In genomic region chr16:35000923-35001560, GRCm38 (mm10) we compare ENCODE assay signal across 8 mouse cellular contexts. TPM values are rescaled to one million over a fixed set of nuclear protein-coding genes. Genes with fewer than 3 reads are reported as not detected.
A peak's percentile ranks its signal among the peaks of the same experiment; 100 is the strongest.
DNase-seq lines count a peak whose midpoint lies in the region; ATAC-seq and TF ChIP-seq lines count a peak whose summit lies in the region.

No protein-coding gene starts in this region.

- H3K4me3 ChIP-seq in kidney, embryonic 16.5 days (ENCODE audit: low read length), result no peak overlapping the region
- H3K4me3 ChIP-seq in forebrain, embryonic 16.5 days (replicated peaks; ENCODE audit: low read length), result no peak overlapping the region
- H3K4me3 ChIP-seq in neural tube, embryonic 12.5 days, result no peak overlapping the region
- no peak overlapping the region for H3K4me3 ChIP-seq in lung, postnatal 0 days (ENCODE audit: low read depth, low read length)

- TF ChIP-seq CTCF in lung, postnatal 0 days (IDR thresholded peaks at IDR 0.05), result no peak

- no peaks in the 10 kb centered on the region for H3K9me3 ChIP-seq in kidney, embryonic 16.5 days (ENCODE audit: low read length)
- H3K9me3 ChIP-seq in forebrain, embryonic 16.5 days (ENCODE audit: control insufficient read depth, low read length), result no peaks in the 10 kb centered on the region
- H3K9me3 ChIP-seq in neural tube, embryonic 12.5 days, result no peaks in the 10 kb centered on the region
- H3K9me3 ChIP-seq in lung, postnatal 0 days (ENCODE audit: low read length), result no peaks in the 10 kb centered on the region

- H3K4me2 ChIP-seq in kidney, embryonic 16.5 days (replicated peaks; ENCODE audit: low read depth, low read length), result peak overlapping the region; percentile 16; the same call in 1 of the 2 replicates
- peak overlapping the region; percentile 39 for H3K4me2 ChIP-seq in forebrain, embryonic 16.5 days (ENCODE audit: low read length)
- H3K4me2 ChIP-seq in neural tube, embryonic 12.5 days (replicated peaks), result peak overlapping the region; percentile 44
- H3K4me2 ChIP-seq in lung, postnatal 0 days (replicated peaks; ENCODE audit: low read depth, low read length), result no peak overlapping the region

- no peak for DNase-seq in kidney, adult 11 months
- peak; percentile 74 for DNase-seq in brain, adult 2 months (ENCODE audit: low read depth, low spot score)
- no peak for DNase-seq in urinary bladder, postnatal 36 days (ENCODE audit: low spot score in 2 of 2)
- no peak for DNase-seq in lung, postnatal 0 days (ENCODE audit: low spot score)
- no peak for DNase-seq in lung, postnatal 14 days

- no peak for TF ChIP-seq EP300 in lung, postnatal 0 days (IDR thresholded peaks at IDR 0.05)

- 16% methylated on average over 10 of the region's 10 CpGs for WGBS in kidney, embryonic 16.5 days
- WGBS in forebrain, embryonic 16.5 days, result 3% methylated on average over 10 of the region's 10 CpGs
- 2% methylated on average over 10 of the region's 10 CpGs for WGBS in neural tube, embryonic 12.5 days
- WGBS in lung, postnatal 0 days, result 25% methylated on average over 9 of the region's 10 CpGs

- peaks cover 8% of the 10 kb centered on the region; the same call in 1 of the 2 replicates for H3K36me3 ChIP-seq in kidney, embryonic 16.5 days (ENCODE audit: insufficient read depth, low read length)
- no peaks in the 10 kb centered on the region for H3K36me3 ChIP-seq in forebrain, embryonic 16.5 days (ENCODE audit: control insufficient read depth, insufficient read depth)
- H3K36me3 ChIP-seq in neural tube, embryonic 12.5 days, result no peaks in the 10 kb centered on the region
- no peaks in the 10 kb centered on the region for H3K36me3 ChIP-seq in lung, postnatal 0 days (ENCODE audit: insufficient read depth, low read length)

- H3K27me3 ChIP-seq in kidney, embryonic 16.5 days (ENCODE audit: insufficient read depth, low read length), result no peaks in the 10 kb centered on the region
- no peaks in the 10 kb centered on the region for H3K27me3 ChIP-seq in forebrain, embryonic 16.5 days (replicated peaks; ENCODE audit: control insufficient read depth, insufficient read depth, low read length)
- peaks cover 9% of the 10 kb centered on the region; the same call in 1 of the 2 replicates for H3K27me3 ChIP-seq in neural tube, embryonic 12.5 days (replicated peaks)
- H3K27me3 ChIP-seq in lung, postnatal 0 days (replicated peaks; ENCODE audit: insufficient read depth, low read length), result no peaks in the 10 kb centered on the region

- no peak for ATAC-seq in kidney, embryonic 16.5 days (ENCODE audit: low FRiP score, low TSS enrichment)
- peak; percentile 33; the same call in 1 of the 2 replicates for ATAC-seq in forebrain, embryonic 16.5 days
- no peak for ATAC-seq in neural tube, embryonic 12.5 days (ENCODE audit: low FRiP score, low read depth)
- no peak for ATAC-seq in lung, postnatal 0 days

- H3K9ac ChIP-seq in kidney, embryonic 16.5 days (replicated peaks; ENCODE audit: low read length), result 0 out of 2 replicates have a peak overlapping the region, but pooled peaks have one; percentile 40
- no peak overlapping the region for H3K9ac ChIP-seq in forebrain, embryonic 16.5 days (replicated peaks; ENCODE audit: low read depth, low read length)
- H3K9ac ChIP-seq in neural tube, embryonic 12.5 days, result peak overlapping the region; percentile 18; the same call in 1 of the 2 replicates
- no peak overlapping the region for H3K9ac ChIP-seq in lung, postnatal 0 days (replicated peaks; ENCODE audit: low read depth)

- H3K4me1 ChIP-seq in kidney, embryonic 16.5 days (ENCODE audit: insufficient read depth, low read length), result peaks cover 14% of the 10 kb centered on the region
- peaks cover 38% of the 10 kb centered on the region for H3K4me1 ChIP-seq in forebrain, embryonic 16.5 days (replicated peaks; ENCODE audit: control insufficient read depth, insufficient read depth, low read length)
- H3K4me1 ChIP-seq in neural tube, embryonic 12.5 days, result peaks cover 9% of the 10 kb centered on the region
- 0 out of 2 replicates have a peak, but pooled peaks cover 3% of the 10 kb centered on the region for H3K4me1 ChIP-seq in lung, postnatal 0 days (ENCODE audit: insufficient read depth, low read depth, low read length)

- H3K27ac ChIP-seq in kidney, embryonic 16.5 days (ENCODE audit: low read length), result no peak overlapping the region
- H3K27ac ChIP-seq in forebrain, embryonic 16.5 days (ENCODE audit: low read length), result 0 out of 2 replicates have a peak overlapping the region, but pooled peaks have one; percentile 41
- no peak overlapping the region for H3K27ac ChIP-seq in neural tube, embryonic 12.5 days
- H3K27ac ChIP-seq in lung, postnatal 0 days (ENCODE audit: low read length), result no peak overlapping the region

RNA-seq across cellular contexts. Expression of gene Hacd2, which starts 21.2 kb away (rescaled TPM):
- polyA plus RNA-seq in kidney, embryonic 16.5 days (2015; fragmentation: Nextera tagmentation; extraction: Ambion mirVana), result 99.9 and 111 TPM in 2 replicates
- 39.1 and 39.8 TPM in 2 replicates for polyA plus RNA-seq in forebrain, embryonic 16.5 days (2015; fragmentation: Nextera tagmentation; extraction: Ambion mirVana)
- polyA plus RNA-seq in neural tube, embryonic 12.5 days (2016; fragmentation: Nextera tagmentation; extraction: Ambion mirVana), result 36.0 and 47.8 TPM in 2 replicates
- 60.8 and 67.1 TPM in 2 replicates for polyA plus RNA-seq in lung, postnatal 0 days (2015; fragmentation: Nextera tagmentation; extraction: Ambion mirVana)

Comparison
In these comparisons a context has a peak if more than half of its experiments do, and no peak if none do; other contexts are left out.
1. H3K9ac ChIP-seq: peak in kidney, embryonic 16.5 days (single experiment) and neural tube, embryonic 12.5 days (single experiment); none in forebrain, embryonic 16.5 days (single experiment) and lung, postnatal 0 days (single experiment).